Mouse (Mus musculus) left cerebral cortex, adult 11 months (tissue): ENCODE data around the gene Fgfr2.
A peak's percentile ranks its signal among the peaks of the same experiment; 100 is the strongest.

Experiments used
- DNase-seq: peaks from one replicate; pipeline ENCODE4 v3.0.0; 2022; ENCODE audit warnings: low spot score

Gene Fgfr2

GRCm38 (mm10) chr7:132263186-132263585, 860.0 kb downstream of the Fgfr2 start:
- DNase-seq, result no peak

DNA sequence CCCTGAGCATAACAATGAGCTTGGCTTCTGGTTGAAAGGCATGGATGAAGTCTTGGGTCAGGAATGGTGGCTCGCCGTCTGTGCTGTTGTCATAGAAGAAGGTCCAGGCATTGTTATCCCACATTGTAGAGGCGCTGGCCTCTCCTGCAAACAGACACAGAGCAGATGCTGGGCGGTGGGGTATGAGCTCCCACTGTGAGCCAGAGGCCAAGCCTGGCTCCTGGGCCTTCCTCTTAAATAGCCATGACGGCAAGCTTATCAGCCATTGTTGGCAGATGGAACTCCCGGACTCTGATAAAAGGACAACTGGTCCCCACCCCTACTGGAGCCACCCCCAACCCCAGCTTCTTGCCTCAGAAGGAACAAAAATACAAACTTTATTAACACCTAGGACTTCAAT, 860.5 kb downstream of the Fgfr2 start:
- DNase-seq, result no peak

DNA sequence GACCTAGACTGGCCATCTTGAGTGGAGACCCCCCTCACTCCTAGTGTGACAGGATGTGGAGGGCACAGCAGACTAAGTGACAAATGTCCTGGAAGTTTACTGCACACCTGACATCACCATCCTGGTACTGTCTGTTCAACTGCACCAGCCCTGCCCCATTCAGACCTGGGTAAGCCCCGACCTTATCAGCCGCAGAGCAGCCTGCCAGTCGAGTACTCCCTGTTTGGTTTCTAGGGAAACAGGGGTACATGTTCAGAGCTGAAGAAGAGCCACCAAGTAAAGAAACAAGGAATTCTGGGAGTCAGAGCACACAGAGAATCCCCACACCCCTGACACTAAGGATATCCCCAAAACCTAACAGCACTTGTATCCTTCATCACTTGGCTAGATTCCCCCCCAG, 861.3 kb downstream of the Fgfr2 start:
- DNase-seq, result no peak

GRCm38 (mm10) chr7:132260632-132261031, 862.5 kb downstream of the Fgfr2 start:
- no peak for DNase-seq

DNA sequence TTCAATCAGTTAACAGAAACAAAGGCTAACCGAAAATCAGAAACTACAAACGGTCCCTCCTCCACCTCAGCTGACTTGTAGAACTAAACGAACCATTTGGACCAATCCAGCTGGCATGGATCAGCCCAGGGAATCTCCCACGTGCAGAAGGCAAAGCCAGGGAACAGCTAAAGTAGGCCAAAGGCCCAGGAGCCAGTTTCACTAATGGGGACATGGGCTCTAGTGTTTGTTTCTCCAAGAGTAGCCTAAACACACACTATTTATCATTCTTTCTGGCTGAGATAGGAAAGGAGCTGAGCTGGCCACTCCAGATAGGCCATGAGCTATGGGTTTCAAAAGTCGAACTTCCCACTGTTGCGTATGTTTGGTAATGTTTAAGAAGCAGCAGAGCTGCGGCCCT, 864.3 kb downstream of the Fgfr2 start:
- DNase-seq, result no peak

GRCm38 (mm10) chr7:132258216-132258615, 864.9 kb downstream of the Fgfr2 start:
- DNase-seq, result no peak

- peak; percentile 63 for DNase-seq
Measured at GRCm38 (mm10) chr7:132253513-132253912, 869.6 kb downstream of the Fgfr2 start.

DNA sequence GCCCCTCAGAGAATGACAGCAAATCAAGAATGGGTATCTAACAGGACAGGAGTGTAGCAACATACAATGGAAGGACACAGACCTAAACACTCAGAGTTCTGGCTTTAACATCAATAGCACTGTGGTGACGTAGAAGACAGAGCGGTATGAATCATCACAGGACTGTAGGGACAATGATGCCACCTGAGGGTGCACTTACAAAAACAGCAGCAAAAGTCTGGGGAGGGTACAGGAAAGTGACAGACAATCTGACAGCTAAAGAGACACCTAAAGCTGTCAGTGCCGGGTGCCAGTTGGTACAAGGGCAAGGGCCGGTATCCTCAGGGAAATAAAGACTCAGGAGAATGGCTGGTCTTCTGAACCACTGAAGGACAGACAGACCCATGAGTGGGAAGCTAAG, 870.1 kb downstream of the Fgfr2 start:
- no peak for DNase-seq

DNA sequence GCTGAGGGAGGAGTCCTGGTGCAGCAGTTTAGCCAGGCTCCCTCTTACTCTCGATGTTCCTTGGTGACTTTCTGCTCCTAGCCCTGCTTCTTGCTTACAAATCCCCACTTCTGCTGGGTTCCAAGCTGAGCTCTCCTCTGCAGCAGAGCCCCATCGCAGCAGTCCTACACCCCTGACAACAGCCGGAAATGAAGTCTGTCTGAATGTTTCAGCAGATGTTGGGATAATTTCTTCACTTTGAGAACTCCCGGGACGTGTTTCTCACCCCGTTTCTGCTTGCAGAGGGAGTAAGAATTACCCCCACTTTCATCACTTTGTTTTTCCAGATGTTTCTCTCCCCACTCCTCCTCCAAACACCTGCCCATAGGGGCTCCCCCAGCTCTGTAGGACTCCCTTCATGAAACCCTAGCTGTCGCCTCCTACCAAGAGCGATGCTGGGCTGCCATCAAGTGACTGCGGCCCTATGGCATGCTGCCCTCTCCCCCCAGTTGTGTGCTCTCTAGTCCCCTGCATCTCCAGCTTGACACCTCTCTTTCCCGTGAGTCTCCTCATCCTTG, 873.5 kb downstream of the Fgfr2 start:
- DNase-seq, result no peak

- no peak for DNase-seq
Measured at GRCm38 (mm10) chr7:132247567-132247966, 875.6 kb downstream of the Fgfr2 start.

DNA sequence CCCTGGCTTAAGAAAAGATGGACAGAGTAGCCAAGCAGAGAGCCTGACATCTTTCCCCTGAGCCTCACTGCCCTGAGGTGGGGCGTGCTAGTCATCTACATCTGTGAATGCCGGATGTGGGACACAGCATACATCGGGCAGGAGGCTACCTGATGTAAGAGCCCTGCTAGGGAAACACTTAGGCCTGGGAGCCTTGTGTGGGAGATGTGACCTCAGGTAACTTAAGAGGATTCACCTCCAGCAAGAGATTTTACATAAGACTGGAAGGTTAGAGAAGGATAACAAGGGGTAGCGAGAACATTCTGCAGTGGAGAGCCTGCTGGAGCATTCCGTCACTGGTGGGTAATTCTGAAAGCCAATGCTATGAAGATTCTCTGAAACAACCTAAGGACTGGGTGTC, 876.1 kb downstream of the Fgfr2 start:
- DNase-seq, result no peak

DNA sequence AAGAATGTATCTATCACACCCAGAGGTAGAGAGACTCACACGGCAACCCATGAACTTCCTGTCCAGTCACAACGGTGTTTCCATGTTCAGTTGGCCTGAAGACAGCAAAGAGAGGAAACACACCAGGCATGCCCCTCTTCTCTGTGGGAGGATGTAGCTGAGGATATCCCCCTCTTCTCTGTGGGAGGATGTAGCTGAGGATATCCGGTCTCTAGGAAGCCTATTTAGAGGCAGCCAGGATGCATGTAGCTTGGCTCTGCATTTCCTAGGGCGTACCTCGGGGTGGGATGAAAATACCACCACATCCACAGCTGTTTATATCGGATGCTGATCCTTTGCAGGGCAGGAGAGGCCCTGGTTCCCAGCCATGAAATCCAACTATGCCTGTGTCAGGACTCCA, 877.4 kb downstream of the Fgfr2 start:
- DNase-seq, result no peak

DNA sequence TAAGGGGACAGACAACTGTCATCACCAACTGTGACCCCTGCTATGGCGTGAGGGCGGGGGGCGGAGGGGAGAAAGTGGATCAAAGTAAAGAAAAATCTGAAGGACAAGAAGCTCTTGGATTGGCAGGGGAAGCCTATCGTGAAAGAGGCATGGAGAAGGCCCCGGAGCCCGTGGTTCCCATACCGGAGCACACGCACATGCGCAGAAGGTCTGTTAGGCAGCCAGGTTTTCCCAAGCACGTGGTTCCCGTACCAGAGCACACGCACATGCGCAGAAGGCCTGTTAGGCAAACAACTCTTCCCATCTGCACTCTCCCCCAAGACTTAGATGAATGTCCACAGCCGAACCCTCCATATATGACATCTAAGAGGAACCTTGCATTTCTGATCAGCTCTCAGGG, 878.5 kb downstream of the Fgfr2 start:
- DNase-seq, result no peak

GRCm38 (mm10) chr7:132243225-132243624, 879.9 kb downstream of the Fgfr2 start:
- no peak for DNase-seq

- no peak for DNase-seq
Measured at GRCm38 (mm10) chr7:132242617-132243141, 880.5 kb downstream of the Fgfr2 start.

- DNase-seq, result no peak
Measured at GRCm38 (mm10) chr7:132238921-132239320, 884.2 kb downstream of the Fgfr2 start.

DNA sequence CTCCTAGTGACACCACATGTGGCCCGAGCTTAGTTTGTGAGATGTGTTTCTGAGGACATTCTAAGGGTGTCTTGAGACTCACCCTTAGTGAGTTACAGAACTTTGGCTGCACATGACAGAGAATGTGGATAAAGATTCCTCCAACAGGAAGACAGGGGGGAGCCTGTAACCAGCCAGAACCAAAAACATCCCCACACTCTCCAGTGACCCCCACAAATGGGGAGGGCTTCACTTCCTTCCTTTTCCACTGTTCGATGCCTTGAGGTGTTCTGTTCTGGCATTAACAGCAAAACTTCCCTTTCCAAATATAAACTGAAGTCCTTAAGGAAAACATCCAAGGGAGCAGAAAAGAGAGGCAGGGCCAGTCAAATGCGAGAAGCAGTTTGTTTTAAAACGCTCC, 886.0 kb downstream of the Fgfr2 start:
- no peak for DNase-seq

DNA sequence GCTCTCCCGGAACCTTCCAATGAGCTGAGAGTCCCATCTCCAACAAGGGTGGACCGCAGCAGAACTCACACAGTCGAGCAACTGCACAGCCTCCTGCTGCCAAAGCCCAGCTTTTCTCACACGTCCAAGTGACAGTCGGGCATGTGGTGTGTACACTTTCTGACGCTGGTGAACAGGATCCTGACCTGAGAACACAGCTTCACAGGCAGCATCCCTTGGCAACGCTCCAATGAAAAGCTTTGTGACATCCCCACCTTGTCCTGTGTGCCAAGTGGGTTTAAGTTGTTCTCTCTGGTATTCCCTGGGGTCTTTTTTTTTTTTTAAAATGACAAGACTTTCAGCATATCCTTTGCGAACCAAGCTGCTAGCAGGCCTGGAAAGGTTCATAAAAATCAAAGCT, 886.4 kb downstream of the Fgfr2 start:
- no peak for DNase-seq

DNA sequence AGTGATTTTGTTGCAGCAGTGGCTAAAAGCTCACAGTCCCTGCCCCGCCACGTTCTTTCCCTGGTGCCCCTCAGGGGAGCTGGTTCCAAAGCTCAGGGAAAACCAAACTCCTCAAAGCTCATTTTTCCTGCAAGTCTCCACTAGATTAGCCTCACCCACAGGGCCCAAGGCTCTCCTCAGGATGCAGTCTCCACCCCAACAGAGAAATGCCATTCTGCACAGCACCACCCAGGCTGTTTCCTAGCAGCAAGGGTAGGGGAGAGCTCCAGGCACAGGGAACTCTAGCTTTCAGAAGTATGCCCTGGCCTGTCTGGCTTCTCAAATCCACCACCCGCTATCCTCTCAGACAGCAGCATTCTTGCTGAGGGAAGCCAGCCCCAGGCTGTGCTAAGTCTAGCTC, 888.9 kb downstream of the Fgfr2 start:
- no peak for DNase-seq

DNA sequence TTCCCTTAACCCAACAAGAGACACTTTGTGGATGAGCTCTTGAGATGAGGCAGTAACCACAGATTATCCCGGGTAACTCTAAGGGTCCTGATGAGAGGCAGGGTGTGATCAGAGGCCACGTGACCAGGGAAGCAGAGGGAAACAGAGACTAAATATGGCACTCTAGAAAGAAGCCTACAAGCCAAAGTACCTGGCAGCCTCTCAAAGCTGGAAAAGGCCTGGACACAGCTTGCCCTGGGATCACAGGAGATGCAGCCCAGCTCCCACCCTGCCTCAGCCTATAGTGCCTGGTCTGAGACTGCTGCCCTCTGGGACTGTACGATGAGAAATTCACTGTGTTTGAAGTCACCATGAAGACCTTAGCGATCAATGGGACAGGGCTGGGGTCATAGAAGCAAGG, 889.4 kb downstream of the Fgfr2 start:
- no peak for DNase-seq

GRCm38 (mm10) chr7:132232937-132233336, 890.2 kb downstream of the Fgfr2 start:
- no peak for DNase-seq

DNA sequence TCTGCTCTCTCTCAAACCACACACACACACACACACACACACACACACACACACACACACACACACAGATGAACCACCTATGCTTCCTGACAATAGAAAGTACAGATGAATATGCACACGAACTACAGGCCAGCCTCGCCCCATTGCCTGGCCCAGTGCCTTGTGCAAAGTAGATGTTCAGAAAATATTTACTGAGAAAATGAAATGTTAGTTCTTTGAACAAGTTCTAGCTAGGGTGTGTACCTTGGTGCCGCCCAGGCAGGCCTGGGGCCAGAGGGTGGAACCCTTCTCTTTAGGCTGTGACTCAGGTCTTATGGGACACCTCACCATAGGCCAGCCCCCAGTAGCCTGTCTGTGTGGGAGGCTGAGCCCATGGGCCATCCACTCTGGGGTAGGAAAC, 891.7 kb downstream of the Fgfr2 start:
- no peak for DNase-seq

DNA sequence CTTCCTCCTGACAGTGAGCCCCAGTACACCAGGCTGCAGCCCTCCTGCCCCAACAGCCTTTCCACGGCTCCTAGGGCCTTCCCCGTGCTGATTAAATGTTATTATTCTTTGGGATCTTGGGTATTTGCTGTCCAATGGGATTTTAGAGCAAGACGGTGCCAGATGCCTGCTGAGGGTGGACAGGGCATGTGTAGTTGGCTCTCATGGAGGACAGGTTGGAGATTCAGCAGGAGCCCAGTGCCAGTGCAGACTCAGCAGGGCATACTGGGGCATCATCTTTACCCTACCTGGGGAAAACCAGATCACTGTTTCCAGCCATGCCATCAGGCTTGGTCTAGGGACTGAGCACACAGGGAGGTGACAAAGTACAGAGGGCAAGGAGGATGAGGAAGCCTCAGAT, 892.2 kb downstream of the Fgfr2 start:
- DNase-seq, result no peak

- DNase-seq, result no peak
Measured at GRCm38 (mm10) chr7:132227075-132227640, 896.0 kb downstream of the Fgfr2 start.
